Mouse (Mus musculus): ENCODE data around the gene Haus5. TPM values are rescaled to one million over a fixed set of nuclear protein-coding genes. Genes with fewer than 3 reads are reported as not detected.

Haus5 gene
- polyA plus RNA-seq, 1 experiment from 2014 or later, result 32.6 TPM

- ATAC-seq (replicated peaks; ENCODE audit: extremely low read depth, insufficient read depth, low FRiP score), result peak; percentile 70
- Histone ChIP-seq H3K36me3 (ENCODE audit: control insufficient read depth, insufficient read depth) (no peaks in the 10 kb centered on the region), H3K27ac (ENCODE audit: low read length) (no peak overlapping the region), H3K27me3 (ENCODE audit: control insufficient read depth, insufficient read depth, low read length) (no peaks in the 10 kb centered on the region), H3K4me2 (ENCODE audit: low read depth, low read length) (no peak overlapping the region), H3K9ac (ENCODE audit: low read length) (no peak overlapping the region), H3K4me3 (ENCODE audit: low read length) (no peak overlapping the region), H3K4me1 (ENCODE audit: control insufficient read depth, insufficient read depth, low read length) (0 out of 2 replicates have a peak, but pooled peaks cover 6% of the 10 kb centered on the region), H3K9me3 (replicated peaks; ENCODE audit: control insufficient read depth, low read length) (0 out of 2 replicates have a peak, but pooled peaks cover 4% of the 10 kb centered on the region)
- 42% methylated on average over 5 of the region's 5 CpGs for WGBS
Observed at GRCm38 (mm10) chr7:30678263-30678975, 13.6 kb upstream of the Haus5 start.

- WGBS, result 63% methylated on average over 9 of the region's 9 CpGs
- ATAC-seq (replicated peaks; ENCODE audit: extremely low read depth, insufficient read depth, low FRiP score), result no peak
- no peaks in the 10 kb centered on the region for H3K4me1 ChIP-seq (ENCODE audit: control insufficient read depth, insufficient read depth, low read length)
- no peak within 1 kb of the TSS for H3K4me2 ChIP-seq (ENCODE audit: low read depth, low read length)
- H3K4me3 ChIP-seq (ENCODE audit: low read length), result no peak within 1 kb of the TSS
- no peaks in the 10 kb centered on the region for H3K27me3 ChIP-seq (ENCODE audit: control insufficient read depth, insufficient read depth, low read length)
- no peak within 1 kb of the TSS for H3K27ac ChIP-seq (ENCODE audit: low read length)
- no peak within 1 kb of the TSS for H3K9ac ChIP-seq (ENCODE audit: low read length)
- no peaks in the 10 kb centered on the region for H3K9me3 ChIP-seq (replicated peaks; ENCODE audit: control insufficient read depth, low read length)
- H3K36me3 ChIP-seq (ENCODE audit: control insufficient read depth, insufficient read depth), result no peaks in the 10 kb centered on the region
Observed at GRCm38 (mm10) chr7:30671480-30671879, 6.7 kb upstream of the Haus5 start, which contains the start of gene Pmis2. Gene Pmis2 (minus strand): TSS chr7:30671605.

- no peak overlapping the region for H3K9ac ChIP-seq (ENCODE audit: low read length)
- no peak for ATAC-seq (replicated peaks; ENCODE audit: extremely low read depth, insufficient read depth, low FRiP score)
- no peak overlapping the region for H3K4me2 ChIP-seq (ENCODE audit: low read depth, low read length)
- H3K27me3 ChIP-seq (ENCODE audit: control insufficient read depth, insufficient read depth, low read length), result no peaks in the 10 kb centered on the region; the same call in 1 of the 2 replicates
- H3K36me3 ChIP-seq (ENCODE audit: control insufficient read depth, insufficient read depth), result no peaks in the 10 kb centered on the region
- no peak overlapping the region for H3K4me3 ChIP-seq (ENCODE audit: low read length)
- H3K27ac ChIP-seq (ENCODE audit: low read length), result no peak overlapping the region
- H3K9me3 ChIP-seq (replicated peaks; ENCODE audit: control insufficient read depth, low read length), result no peaks in the 10 kb centered on the region
- H3K4me1 ChIP-seq (ENCODE audit: control insufficient read depth, insufficient read depth, low read length), result peaks cover 8% of the 10 kb centered on the region; the same call in 1 of the 2 replicates
- WGBS, result 36% methylated on average over 3 of the region's 3 CpGs
Observed at GRCm38 (mm10) chr7:30669229-30669628, 4.4 kb upstream of the Haus5 start.

GRCm38 (mm10) chr7:30665321-30665720, 527 bp upstream of the Haus5 start:
- H3K9ac ChIP-seq (ENCODE audit: low read length), result peak overlapping the region; percentile 77
- H3K27ac ChIP-seq (ENCODE audit: low read length), result no peak overlapping the region
- no peaks in the 10 kb centered on the region for H3K9me3 ChIP-seq (replicated peaks; ENCODE audit: control insufficient read depth, low read length)
- peaks cover 9% of the 10 kb centered on the region; the same call in 1 of the 2 replicates for H3K4me1 ChIP-seq (ENCODE audit: control insufficient read depth, insufficient read depth, low read length)
- peaks cover 11% of the 10 kb centered on the region for H3K36me3 ChIP-seq (ENCODE audit: control insufficient read depth, insufficient read depth)
- 5% methylated on average over 11 of the region's 11 CpGs for WGBS
- ATAC-seq (replicated peaks; ENCODE audit: extremely low read depth, insufficient read depth, low FRiP score), result peak; percentile 47; the same call in 1 of the 2 replicates
- H3K4me3 ChIP-seq (ENCODE audit: low read length), result peak overlapping the region; percentile 67
- H3K27me3 ChIP-seq (ENCODE audit: control insufficient read depth, insufficient read depth, low read length), result no peaks in the 10 kb centered on the region; the same call in 1 of the 2 replicates
- peak overlapping the region; percentile 96 for H3K4me2 ChIP-seq (ENCODE audit: low read depth, low read length)

GRCm38 (mm10) chr7:30649591-30650540, 14.9 kb downstream of the Haus5 start, which contains the start of gene Rbm42:
Gene Rbm42 (minus strand): TSS chr7:30650317.
- peak within 1 kb of the TSS; percentile 94 for H3K4me2 ChIP-seq (ENCODE audit: low read depth, low read length)
- 1% methylated on average over 59 of the region's 59 CpGs for WGBS

GRCm38 (mm10) chr7:30639083-30639482, 25.7 kb downstream of the Haus5 start:
- Histone ChIP-seq H3K4me1 (ENCODE audit: control insufficient read depth, insufficient read depth, low read length) (peaks cover 6% of the 10 kb centered on the region; the same call in 1 of the 2 replicates), H3K9ac (ENCODE audit: low read length) (no peak overlapping the region), H3K27me3 (ENCODE audit: control insufficient read depth, insufficient read depth, low read length) (peaks cover 21% of the 10 kb centered on the region), H3K4me3 (ENCODE audit: low read length) (no peak overlapping the region), H3K27ac (ENCODE audit: low read length) (no peak overlapping the region), H3K9me3 (replicated peaks; ENCODE audit: control insufficient read depth, low read length) (no peaks in the 10 kb centered on the region), H3K4me2 (ENCODE audit: low read depth, low read length) (no peak overlapping the region), H3K36me3 (ENCODE audit: control insufficient read depth, insufficient read depth) (peaks cover 31% of the 10 kb centered on the region)
- WGBS, result 13% methylated on average over 4 of the region's 4 CpGs
- ATAC-seq (replicated peaks; ENCODE audit: extremely low read depth, insufficient read depth, low FRiP score), result no peak

More at GRCm38 (mm10) chr7:30649591-30650540, 14.9 kb downstream of the Haus5 start, which contains the start of gene Rbm42:
- Histone ChIP-seq H3K9ac (ENCODE audit: low read length) (peak within 1 kb of the TSS; percentile 92), H3K4me3 (ENCODE audit: low read length) (peak within 1 kb of the TSS; percentile 88), H3K36me3 (ENCODE audit: control insufficient read depth, insufficient read depth) (peaks cover 34% of the 10 kb centered on the region), H3K4me1 (ENCODE audit: control insufficient read depth, insufficient read depth, low read length) (peaks cover 9% of the 10 kb centered on the region), H3K27ac (ENCODE audit: low read length) (peak within 1 kb of the TSS; percentile 69), H3K27me3 (ENCODE audit: control insufficient read depth, insufficient read depth, low read length) (no peaks in the 10 kb centered on the region), H3K9me3 (replicated peaks; ENCODE audit: control insufficient read depth, low read length) (no peaks in the 10 kb centered on the region)
- ATAC-seq (replicated peaks; ENCODE audit: extremely low read depth, insufficient read depth, low FRiP score), result peak; percentile 100

GRCm38 (mm10) chr7:30636395-30636794, 28.4 kb downstream of the Haus5 start:
- H3K4me3 ChIP-seq (ENCODE audit: low read length), result no peak overlapping the region
- peaks cover 43% of the 10 kb centered on the region for H3K27me3 ChIP-seq (ENCODE audit: control insufficient read depth, insufficient read depth, low read length)
- no peak overlapping the region for H3K9ac ChIP-seq (ENCODE audit: low read length)
- H3K27ac ChIP-seq (ENCODE audit: low read length), result no peak overlapping the region
- H3K4me2 ChIP-seq (ENCODE audit: low read depth, low read length), result no peak overlapping the region; the same call in 1 of the 2 replicates
- ATAC-seq (replicated peaks; ENCODE audit: extremely low read depth, insufficient read depth, low FRiP score), result no peak
- H3K36me3 ChIP-seq (ENCODE audit: control insufficient read depth, insufficient read depth), result peaks cover 12% of the 10 kb centered on the region
- peaks cover 6% of the 10 kb centered on the region; the same call in 1 of the 2 replicates for H3K4me1 ChIP-seq (ENCODE audit: control insufficient read depth, insufficient read depth, low read length)
- WGBS, result 20% methylated on average over 11 of the region's 11 CpGs
- no peaks in the 10 kb centered on the region for H3K9me3 ChIP-seq (replicated peaks; ENCODE audit: control insufficient read depth, low read length)

GRCm38 (mm10) chr7:30635752-30636151, 29.0 kb downstream of the Haus5 start, which contains the start of gene Etv2:
Gene Etv2 (minus strand): TSS chr7:30635852.
- H3K27ac ChIP-seq (ENCODE audit: low read length), result no peak within 1 kb of the TSS
- WGBS, result 5% methylated on average over 5 of the region's 5 CpGs
- H3K27me3 ChIP-seq (ENCODE audit: control insufficient read depth, insufficient read depth, low read length), result peaks cover 45% of the 10 kb centered on the region
- ATAC-seq (replicated peaks; ENCODE audit: extremely low read depth, insufficient read depth, low FRiP score), result no peak
- H3K4me3 ChIP-seq (ENCODE audit: low read length), result no peak within 1 kb of the TSS; the same call in 1 of the 2 replicates
- peak within 1 kb of the TSS; percentile 5; the same call in 1 of the 2 replicates for H3K4me2 ChIP-seq (ENCODE audit: low read depth, low read length)
- H3K9me3 ChIP-seq (replicated peaks; ENCODE audit: control insufficient read depth, low read length), result no peaks in the 10 kb centered on the region
- H3K9ac ChIP-seq (ENCODE audit: low read length), result no peak within 1 kb of the TSS
- peaks cover 6% of the 10 kb centered on the region; the same call in 1 of the 2 replicates for H3K4me1 ChIP-seq (ENCODE audit: control insufficient read depth, insufficient read depth, low read length)
- peaks cover 7% of the 10 kb centered on the region for H3K36me3 ChIP-seq (ENCODE audit: control insufficient read depth, insufficient read depth)
